Mouse (Mus musculus) skeletal muscle tissue, postnatal 0 days (tissue): ENCODE data around the gene Gm45261. TPM values are rescaled to one million over a fixed set of nuclear protein-coding genes. Genes with fewer than 3 reads are reported as not detected.

Experiments used
- polyA plus RNA-seq: library from polyadenylated mRNA; unstranded; fragments of >200 nt; fragmentation: Nextera tagmentation; extraction: Ambion mirVana; gene quantifications from 2 replicates; pipeline ENCODE4 v1.2.1, GENCODE M21; 2015

Gm45261 gene
- polyA plus RNA-seq: not detected in 2 replicates

GRCm38 (mm10) chr1:80461348-80461747 is at the start of gene Gm45261:
Gene Gm45261, minus strand, starts transcription at chr1:80461448.

Other genes with a start within 250 kb of the Gm45261 start
- 1.2 and 1.3 TPM in 2 replicates for gene Fam124b, start 243.0 kb downstream of the Gm45261 start, polyA plus RNA-seq
- gene Cul3, start 121.0 kb downstream of the Gm45261 start, polyA plus RNA-seq: 22.9 and 24.7 TPM in 2 replicates